22 mouse cellular contexts compared by ENCODE assay signal in the genomic region with DNA sequence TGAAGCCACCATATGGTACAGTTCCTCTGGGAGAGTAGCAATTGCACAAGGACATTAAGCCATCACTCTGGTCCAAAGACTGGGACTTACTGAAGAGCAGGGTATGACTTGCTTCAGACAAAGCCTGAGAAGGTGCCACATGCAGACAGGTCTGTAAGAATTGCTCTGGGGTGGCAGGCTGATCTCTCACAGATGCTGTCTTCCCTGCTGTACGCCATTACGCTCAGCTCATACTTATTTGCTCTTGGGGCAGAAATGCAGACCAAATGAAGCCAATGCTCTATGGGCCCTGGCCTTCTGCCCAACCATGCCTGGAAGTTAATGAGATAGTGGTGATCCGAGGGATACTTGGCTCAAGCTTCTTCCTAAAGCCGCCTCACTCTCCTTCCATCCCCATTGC. TPM values are rescaled to one million over a fixed set of nuclear protein-coding genes. Genes with fewer than 3 reads are reported as not detected.
DNase-seq lines count a peak whose midpoint lies in the region; ATAC-seq and TF ChIP-seq lines count a peak whose summit lies in the region.
"Had no signal": no experiment of that assay in that cellular context is flagged by ENCODE, and none has a peak within 500 bp of the region (broad histone marks: within the 10 kb centered on the region; RNA-seq: fewer than 3 reads in every experiment).

No protein-coding gene starts in this region.

- no peaks in the 10 kb centered on the region for H3K36me3 ChIP-seq in lung, embryonic 16.5 days (ENCODE audit: control insufficient read depth, insufficient read depth, low read length)
- 0 out of 2 replicates have a peak, but pooled peaks cover 3% of the 10 kb centered on the region for H3K36me3 ChIP-seq in midbrain, embryonic 11.5 days (ENCODE audit: control insufficient read depth, insufficient read depth, low read length)
- H3K36me3 ChIP-seq: liver, embryonic 12.5 days had no signal

- H3K4me3 ChIP-seq in gastrocnemius, adult 2 months = no peak overlapping the region
- H3K4me3 ChIP-seq in lung, embryonic 16.5 days (ENCODE audit: low read length) = no peak overlapping the region
- H3K4me3 ChIP-seq in midbrain, embryonic 11.5 days (ENCODE audit: low read depth, low read length) = no peak overlapping the region
- H3K4me3 ChIP-seq: liver, embryonic 12.5 days had no signal

- H3K27ac ChIP-seq in gastrocnemius, adult 2 months = 0 out of 2 replicates have a peak overlapping the region, but pooled peaks have one; percentile 16
- H3K27ac ChIP-seq in lung, embryonic 16.5 days (ENCODE audit: low read length) = peak overlapping the region; percentile 57; the same call in 1 of the 2 replicates
- no peak overlapping the region for H3K27ac ChIP-seq in midbrain, embryonic 11.5 days (ENCODE audit: low read depth, low read length)
- H3K27ac ChIP-seq: liver, embryonic 12.5 days had no signal

- no peaks in the 10 kb centered on the region for H3K27me3 ChIP-seq in lung, embryonic 16.5 days (ENCODE audit: control insufficient read depth, insufficient read depth, low read depth, low read length)
- H3K27me3 ChIP-seq in midbrain, embryonic 11.5 days (ENCODE audit: control insufficient read depth, insufficient read depth, low read length) = no peaks in the 10 kb centered on the region
- H3K27me3 ChIP-seq: liver, embryonic 12.5 days had no signal

- no peak overlapping the region for H3K4me2 ChIP-seq in lung, embryonic 16.5 days (ENCODE audit: low read depth, low read length)
- H3K4me2 ChIP-seq in midbrain, embryonic 11.5 days = no peak overlapping the region
- H3K4me2 ChIP-seq: liver, embryonic 12.5 days had no signal

- no peaks in the 10 kb centered on the region for H3K9me3 ChIP-seq in lung, embryonic 16.5 days (ENCODE audit: control insufficient read depth, low read length)
- no peaks in the 10 kb centered on the region for H3K9me3 ChIP-seq in midbrain, embryonic 11.5 days (ENCODE audit: control insufficient read depth, low read length)
- H3K9me3 ChIP-seq: liver, embryonic 12.5 days had no signal

- TF ChIP-seq CTCF in gastrocnemius, adult 2 months (IDR thresholded peaks at IDR 0.05) = no peak
- TF ChIP-seq CTCF in brain, embryonic 14.5 days (IDR thresholded peaks at IDR 0.05; ENCODE audit: borderline replicate concordance, extremely low read depth, insufficient read depth, insufficient read length) = no peak

- ATAC-seq in lung, embryonic 16.5 days (ENCODE audit: low read depth) = peak; percentile 51
- no peak for ATAC-seq in midbrain, embryonic 11.5 days (ENCODE audit: low FRiP score)
- ATAC-seq: forebrain, embryonic 16.5 days; intestine, embryonic 16.5 days; liver, embryonic 12.5 days had no signal

- WGBS in lung, embryonic 16.5 days = 61% methylated on average over 4 of the region's 4 CpGs
- 91% methylated on average over 4 of the region's 4 CpGs for WGBS in midbrain, embryonic 11.5 days

- TF ChIP-seq POLR2A in brain, embryonic 14.5 days (IDR thresholded peaks at IDR 0.05; ENCODE audit: borderline replicate concordance, extremely low read depth, insufficient read depth, insufficient read length, poor library complexity, severe bottlenecking) = no peak

- no peak overlapping the region for H3K9ac ChIP-seq in lung, embryonic 16.5 days (ENCODE audit: low read length)
- H3K9ac ChIP-seq in midbrain, embryonic 11.5 days (ENCODE audit: low read length) = no peak overlapping the region
- H3K9ac ChIP-seq: liver, embryonic 12.5 days had no signal

- peaks cover 52% of the 10 kb centered on the region for H3K4me1 ChIP-seq in lung, embryonic 16.5 days (replicated peaks; ENCODE audit: control insufficient read depth, insufficient read depth, low read length)
- no peaks in the 10 kb centered on the region for H3K4me1 ChIP-seq in midbrain, embryonic 11.5 days (ENCODE audit: control insufficient read depth, insufficient read depth, low read length)

- intact Hi-C loops in gastrocnemius, adult 2 months (cut with DNase I) = no loop called here

- DNase-seq in gastrocnemius, adult 2 months = no peak
- DNase-seq in gastrocnemius, postnatal 25 days = no peak
- no peak for DNase-seq in lung, postnatal 14 days
- DNase-seq in brain, embryonic 14.5 days (ENCODE audit: low read depth) = peak; percentile 33
- DNase-seq in cerebellum, postnatal 25 days = peak; percentile 54 to 75
- DNase-seq in frontal cortex, postnatal 25 days (ENCODE audit: low spot score in 2 of 2) = no peak
- DNase-seq in midbrain, embryonic 11.5 days (ENCODE audit: low spot score, missing footprints) = no peak
- DNase-seq: embryo, embryonic 11 days; gastrocnemius, postnatal 10 days; kidney, postnatal 14 days; right cerebral cortex, adult 18-20 months; thymus, adult 2 months had no signal

RNA-seq across cellular contexts. Expression of a gene that starts 22.4 kb away (rescaled TPM):
- total RNA-seq in gastrocnemius, adult 2 months (2021) = 1 to 10 TPM; 4.1 to 4.2 TPM
- total RNA-seq in gastrocnemius, postnatal 25 days (2021) = 1 to 10 TPM; 2.8 to 4.1 TPM
- 3.7 and 4.5 TPM in 2 replicates for polyA plus RNA-seq in lung, embryonic 16.5 days (2015; fragmentation: Nextera tagmentation; extraction: Ambion mirVana)
- 4.6 and 6.3 TPM in 2 replicates for polyA plus RNA-seq in brain, embryonic 14.5 days (2012; rRNA removed)
- 2.3 and 3.3 TPM in 2 replicates for polyA plus RNA-seq in midbrain, embryonic 11.5 days (2014; fragmentation: Nextera tagmentation; extraction: Ambion mirVana)

RNA-seq across cellular contexts. Expression of a gene that starts 26.6 kb away (rescaled TPM):
- not detected for total RNA-seq in gastrocnemius, adult 2 months (2021)
- total RNA-seq in gastrocnemius, postnatal 25 days (2021) = not detected
- not detected in 2 replicates for polyA plus RNA-seq in lung, embryonic 16.5 days (2015; fragmentation: Nextera tagmentation; extraction: Ambion mirVana)
- 0.48 and 0.68 TPM in 2 replicates for polyA plus RNA-seq in brain, embryonic 14.5 days (2012; rRNA removed)
- polyA plus RNA-seq in midbrain, embryonic 11.5 days (2014; fragmentation: Nextera tagmentation; extraction: Ambion mirVana) = 0.15 TPM in 1 of 2 replicates, not detected in the other
- total RNA-seq: adrenal gland, adult 18-20 months; gastrocnemius, postnatal 10 days; heart, postnatal 25 days; megakaryocyte progenitor cell, adult 5-6 weeks; monocyte, adult 5-6 weeks; neutrophil, adult 5-6 weeks had no signal
- polyA plus RNA-seq: forebrain, embryonic 16.5 days; intestine, embryonic 16.5 days; liver, embryonic 12.5 days; stomach, embryonic 14.5 days; thymus, adult 2 months had no signal

RNA-seq across cellular contexts. Expression of a gene that starts 36.5 kb away (rescaled TPM):
- not detected for total RNA-seq in gastrocnemius, adult 2 months (2021)
- total RNA-seq in gastrocnemius, postnatal 25 days (2021) = not detected
- polyA plus RNA-seq in lung, embryonic 16.5 days (2015; fragmentation: Nextera tagmentation; extraction: Ambion mirVana) = 0.44 TPM in 2 replicates
- polyA plus RNA-seq in brain, embryonic 14.5 days (2012; rRNA removed) = 1.4 and 1.7 TPM in 2 replicates
- 0.12 and 0.14 TPM in 2 replicates for polyA plus RNA-seq in midbrain, embryonic 11.5 days (2014; fragmentation: Nextera tagmentation; extraction: Ambion mirVana)
- total RNA-seq: gastrocnemius, postnatal 10 days; heart, postnatal 25 days; monocyte, adult 5-6 weeks; neutrophil, adult 5-6 weeks had no signal

Comparison
In these comparisons a context has a peak if more than half of its experiments do, and no peak if none do; other contexts are left out.
1. DNase-seq: peak in brain, embryonic 14.5 days (single experiment) and cerebellum, postnatal 25 days (2 of 2); none in gastrocnemius, adult 2 months (single experiment), gastrocnemius, postnatal 25 days (single experiment), lung, postnatal 14 days (single experiment), frontal cortex, postnatal 25 days (0 of 2) and midbrain, embryonic 11.5 days (single experiment).